Mouse (Mus musculus): ENCODE data around the gene Olfr895.

Gene Olfr895

GRCm38 (mm10) chr9:38267551-38267950 lies at the start of gene Olfr895:
Gene Olfr895, plus strand, starts transcription at chr9:38267851.
- DNase-seq, result no peak

- no peak for DNase-seq
Measured at GRCm38 (mm10) chr9:38252474-38252873, 15.2 kb upstream of the Olfr895 start, which contains the start of gene Olfr143. Gene Olfr143, plus strand, starts transcription at chr9:38252774.

- no peak for DNase-seq
Measured at GRCm38 (mm10) chr9:38290807-38291206, 23.2 kb downstream of the Olfr895 start, which contains the start of gene Olfr896-ps1. Gene Olfr896-ps1, plus strand, starts transcription at chr9:38291107.
